Mouse (Mus musculus): Measurements from ENCODE around the gene Dnah11.

DNA sequence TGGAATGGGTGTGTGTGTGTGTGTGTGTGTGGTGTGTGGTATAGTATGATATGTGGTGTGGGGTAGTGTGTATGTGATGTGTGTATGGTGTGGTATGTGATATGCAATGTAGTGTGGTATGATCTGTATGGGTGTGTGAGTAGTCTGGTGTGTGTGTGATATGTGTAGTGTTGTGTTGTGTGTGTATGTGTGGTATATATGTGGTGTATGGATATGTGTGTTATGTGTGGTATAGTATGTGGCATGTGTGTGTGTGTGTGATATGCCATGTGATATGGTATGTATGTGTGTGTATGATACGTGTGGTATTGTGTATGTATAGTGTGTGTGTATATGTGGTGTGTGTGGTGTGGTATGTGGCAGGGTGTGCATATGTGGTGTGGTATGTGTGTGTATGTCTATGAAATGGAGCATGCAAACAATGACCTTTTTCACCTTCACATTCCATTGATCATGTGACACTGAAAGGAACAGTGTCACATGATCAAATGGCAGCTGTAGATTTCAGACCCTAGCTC is 155.7 kb downstream of the Dnah11 start:
- TF ChIP-seq CTCF (conservative IDR thresholded peaks at IDR 0.05; ENCODE audit: insufficient read depth, insufficient read length, low read depth, low read length) (no peak), POLR2A (IDR thresholded peaks at IDR 0.05; ENCODE audit: low read depth, low read length) (no peak)
